Mouse (Mus musculus): Measurements from ENCODE around the gene Synpr. TPM values are rescaled to one million over a fixed set of nuclear protein-coding genes. Genes with fewer than 3 reads are reported as not detected.

Gene Synpr
- polyA plus RNA-seq, 1 experiment: 3.6 TPM

DNA sequence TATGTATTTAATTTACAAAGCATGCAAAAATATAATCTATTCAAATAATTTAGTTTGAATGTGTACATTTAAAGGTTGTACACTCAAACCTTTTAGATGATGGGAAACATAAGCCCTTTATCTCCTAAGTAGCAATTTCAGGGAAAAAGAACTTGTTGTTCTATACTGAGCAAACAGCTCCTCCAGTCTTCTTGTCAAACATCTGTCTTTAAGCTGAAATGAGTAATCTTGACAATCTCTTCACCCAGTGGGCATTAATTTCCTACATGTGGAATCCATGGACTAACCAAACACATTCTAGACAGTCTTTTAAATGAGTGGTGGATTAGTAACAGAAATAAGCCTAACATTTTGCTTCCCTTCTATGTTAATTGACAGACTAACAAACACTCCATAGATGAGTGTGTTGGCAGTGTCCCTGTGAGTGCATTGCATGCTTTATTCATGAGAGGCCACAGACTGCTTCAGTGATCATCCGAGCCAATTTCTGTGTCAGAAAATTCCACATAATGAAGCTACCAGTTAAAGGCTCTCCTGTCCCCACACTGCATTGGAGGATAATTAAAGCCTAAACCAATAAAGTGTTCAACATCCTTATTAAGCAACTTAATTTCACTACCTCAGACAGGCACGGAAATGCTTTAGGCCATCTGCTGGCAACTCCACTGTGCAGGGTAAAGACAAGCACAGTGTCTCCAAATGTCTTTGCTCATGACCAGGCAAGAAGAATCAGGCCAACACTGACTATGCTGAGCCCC is 367.1 kb downstream of the Synpr start:
- H3K27me3 ChIP-seq (ENCODE audit: control insufficient read depth, insufficient read depth, low read length): no peaks in the 10 kb centered on the region
- 88% methylated on average over 2 of the region's 2 CpGs for WGBS
- no peaks in the 10 kb centered on the region for H3K36me3 ChIP-seq (ENCODE audit: control insufficient read depth, insufficient read depth, low read length)
- no peak for TF ChIP-seq POLR2A (IDR thresholded peaks at IDR 0.05; ENCODE audit: control insufficient read depth, extremely low read depth, insufficient read depth, low read length, poor library complexity)
- no peak for TF ChIP-seq CTCF (IDR thresholded peaks at IDR 0.05; ENCODE audit: borderline replicate concordance, control insufficient read depth, extremely low read depth, insufficient read depth, low read length, poor library complexity)
- no peak overlapping the region for H3K27ac ChIP-seq (ENCODE audit: control insufficient read depth, insufficient read depth, low read length)
- DNase-seq: no peak
- H3K4me1 ChIP-seq (replicated peaks; ENCODE audit: control insufficient read depth, insufficient read depth, low read length): no peaks in the 10 kb centered on the region
- no peak overlapping the region for H3K4me3 ChIP-seq (ENCODE audit: control insufficient read depth, insufficient read depth, low read length)

Measured in thymus, adult 2 months (tissue).